Mouse (Mus musculus) monocyte, adult 2 months (primary cell): ENCODE data around the gene Hmgn3.
"Not testable (repeated sequence)": the region's sequence is repeated elsewhere in the genome, so short reads cannot be mapped to it uniquely, and the experiment has no call there.

Source experiments
- DNase-seq, 2 experiments: peaks; one replicate each; pipeline ENCODE4 v3.0.0; 2022; ENCODE audit warnings: low spot score in 2 of 2, low read depth in 1 of 2

The Hmgn3 gene

DNA sequence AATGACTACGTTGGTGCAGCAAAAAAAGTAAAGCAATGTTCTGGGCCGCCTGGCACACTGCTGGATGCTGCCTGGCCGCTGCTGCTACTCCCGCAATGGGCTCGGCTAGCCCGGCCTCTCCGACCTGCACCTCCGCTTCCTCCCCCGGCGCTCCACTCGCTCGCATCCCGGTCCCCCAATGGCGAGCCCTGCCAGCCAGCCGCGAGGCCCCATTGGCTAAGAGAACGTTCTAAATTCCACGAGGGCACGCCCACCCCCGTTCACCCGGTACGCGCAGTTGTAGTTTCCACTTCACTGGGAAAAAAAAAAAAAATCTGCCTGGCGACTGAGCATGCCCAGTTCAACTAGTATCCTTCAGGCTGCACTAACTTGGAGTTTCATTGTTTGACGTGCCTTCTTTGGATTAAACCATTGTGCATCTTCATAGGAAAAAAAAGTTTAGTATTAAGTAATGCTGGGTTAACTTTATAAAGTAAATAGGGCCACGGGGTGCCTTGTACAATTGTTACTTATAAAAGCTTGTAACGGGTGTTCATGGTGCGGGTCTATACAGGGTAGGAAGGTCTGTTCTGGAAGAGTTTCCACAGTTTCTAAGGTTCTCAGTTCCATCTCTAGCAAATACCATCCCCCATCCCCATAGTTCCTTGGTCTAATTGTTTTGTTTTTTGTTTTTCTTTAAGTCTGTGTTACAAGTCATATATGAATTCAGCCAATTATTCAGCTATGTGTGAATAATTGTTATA is at the start of gene Hmgn3:
Gene Hmgn3 (minus strand): TSS at position 240 of the 743 bp plus-strand sequence.
- DNase-seq: peak in 1 of 2 experiments; percentile 18

DNA sequence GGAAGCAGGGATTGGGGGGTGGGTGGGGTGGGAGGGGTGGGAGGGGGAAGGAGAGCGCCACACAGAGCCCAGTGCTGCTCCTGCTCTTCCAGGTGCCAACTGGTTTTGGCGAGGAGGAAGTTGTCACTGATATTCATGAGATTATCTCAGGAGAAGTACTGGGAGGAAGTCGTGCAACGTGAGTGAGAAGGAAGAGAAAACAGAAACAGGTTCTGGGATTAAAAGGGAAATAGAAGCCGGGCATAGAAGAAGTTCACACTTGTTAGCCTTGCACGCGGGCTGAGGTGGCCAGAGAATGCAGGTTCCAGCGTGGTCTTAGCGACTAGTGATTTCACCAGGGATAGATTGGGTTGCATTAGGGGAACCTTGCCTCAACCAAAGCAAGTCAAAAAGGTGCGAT is 49.3 kb upstream of the Hmgn3 start:
- no peak for DNase-seq

DNA sequence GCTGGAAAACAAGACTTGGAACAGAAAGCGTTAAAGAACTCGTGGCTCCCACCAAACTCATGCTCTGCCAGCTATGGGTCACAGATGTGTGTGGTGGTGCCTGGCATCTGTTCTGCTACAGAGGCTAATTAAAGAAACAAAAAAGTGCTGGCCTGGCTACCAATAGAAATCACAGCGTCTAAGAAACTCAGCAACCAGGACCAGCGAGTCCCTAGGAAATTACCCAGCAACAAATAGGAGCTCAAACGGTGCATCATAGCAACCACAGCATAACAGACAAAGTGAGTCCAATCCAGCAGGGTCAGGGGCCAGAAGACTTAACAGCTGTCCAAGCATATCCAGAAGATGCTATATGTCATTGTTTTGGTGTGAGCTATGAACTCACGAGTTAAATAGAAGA is 48.5 kb upstream of the Hmgn3 start:
- DNase-seq: no peak

DNA sequence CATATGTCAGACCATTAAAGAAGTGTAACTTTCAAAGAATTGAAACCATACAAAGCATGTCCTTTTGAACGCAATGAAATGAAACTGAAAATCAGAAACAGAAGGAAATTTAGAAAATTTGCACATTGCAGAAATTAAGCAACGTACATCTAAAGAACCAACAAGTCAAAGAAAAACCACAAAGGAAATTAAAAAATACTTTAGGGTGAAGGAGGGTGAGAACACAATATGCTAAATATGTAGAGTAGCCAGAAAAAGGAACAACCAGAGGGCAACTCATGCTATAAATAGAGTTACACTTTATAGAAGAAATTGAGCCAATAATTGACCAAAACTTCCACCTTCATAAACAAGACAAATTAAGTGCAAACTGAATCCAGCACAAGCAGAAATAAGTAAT is 41.3 kb upstream of the Hmgn3 start:
- no peak for DNase-seq

DNA sequence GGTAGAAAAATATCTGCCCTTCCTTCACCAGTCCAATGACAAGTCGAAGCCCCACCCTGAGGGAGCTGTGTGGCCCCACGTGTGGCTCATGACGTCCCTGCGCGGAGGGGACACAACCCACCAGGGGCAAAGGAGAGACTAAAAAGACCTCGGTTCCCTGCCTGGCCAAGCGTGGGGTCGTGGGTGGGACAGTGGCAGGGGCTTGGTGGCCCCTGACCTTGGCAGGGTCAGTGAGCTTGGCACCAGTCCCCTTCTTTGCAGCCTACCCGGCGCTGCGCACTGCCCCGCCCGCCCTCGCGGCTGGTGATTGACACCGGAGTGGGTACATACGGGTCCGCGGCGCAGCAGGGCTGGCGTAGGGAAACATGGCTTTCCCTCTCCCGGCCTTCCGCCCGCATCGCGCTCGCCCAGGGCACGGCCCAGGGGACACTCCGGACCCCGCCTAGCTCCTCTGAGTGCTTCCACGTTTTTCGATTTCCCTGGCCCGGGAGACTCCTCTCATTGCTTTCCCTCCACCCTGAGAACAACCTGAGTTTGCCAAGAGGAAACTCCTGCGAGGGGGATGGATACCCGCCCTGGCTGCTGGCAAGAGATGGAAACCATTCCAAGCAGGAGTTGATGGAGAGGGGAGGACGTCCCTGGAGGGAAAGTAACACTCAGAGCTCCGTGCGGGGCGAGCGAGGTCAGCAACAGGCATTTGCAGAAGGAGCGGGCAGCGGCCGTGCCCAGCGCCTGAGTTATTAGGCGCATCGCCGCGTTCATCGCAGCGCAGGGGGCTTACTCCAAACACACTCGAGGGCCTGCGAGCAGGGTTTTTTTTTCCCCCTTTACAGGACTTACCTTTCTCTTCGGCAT is 667 bp downstream of the Hmgn3 start:
- DNase-seq: no peak

DNA sequence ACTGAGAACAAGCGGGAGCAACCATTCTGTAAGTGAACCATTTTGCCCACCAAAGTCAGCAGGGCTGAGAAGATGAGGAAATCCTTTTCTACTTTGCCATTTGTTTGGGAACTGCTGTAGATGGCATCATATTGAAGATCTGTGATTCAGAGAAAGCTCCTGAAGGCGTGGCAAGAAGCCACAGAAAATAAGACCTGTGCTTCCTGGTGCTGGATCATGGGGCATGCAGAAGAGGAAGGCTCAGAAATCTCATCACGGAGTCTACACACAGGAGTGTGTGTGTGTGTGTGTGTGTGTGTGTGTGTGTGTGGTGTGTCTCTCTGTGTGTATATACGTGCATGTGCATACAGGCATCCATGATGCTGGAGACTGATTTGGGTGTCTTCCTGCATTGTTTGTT is 16.7 kb downstream of the Hmgn3 start:
- no peak for DNase-seq

DNA sequence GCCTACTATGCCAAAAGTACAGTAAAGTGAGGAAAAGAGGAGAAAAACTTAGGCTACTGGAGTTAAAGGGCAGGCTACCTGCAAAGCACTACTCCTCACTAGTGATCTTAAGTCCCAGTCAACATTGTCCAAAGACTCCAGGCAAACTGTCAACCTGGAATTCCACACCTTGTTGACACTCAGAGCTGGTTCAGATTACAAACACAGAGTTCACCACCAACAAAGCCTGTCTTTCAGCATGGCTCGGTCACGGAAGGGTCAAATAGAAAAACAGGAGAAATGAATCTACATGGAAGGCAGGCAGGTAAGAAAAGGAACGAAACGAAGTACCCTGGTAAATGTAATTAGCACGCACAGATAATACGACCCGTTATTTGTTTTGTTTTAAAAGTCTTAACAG is 18.6 kb downstream of the Hmgn3 start:
- DNase-seq: no peak

DNA sequence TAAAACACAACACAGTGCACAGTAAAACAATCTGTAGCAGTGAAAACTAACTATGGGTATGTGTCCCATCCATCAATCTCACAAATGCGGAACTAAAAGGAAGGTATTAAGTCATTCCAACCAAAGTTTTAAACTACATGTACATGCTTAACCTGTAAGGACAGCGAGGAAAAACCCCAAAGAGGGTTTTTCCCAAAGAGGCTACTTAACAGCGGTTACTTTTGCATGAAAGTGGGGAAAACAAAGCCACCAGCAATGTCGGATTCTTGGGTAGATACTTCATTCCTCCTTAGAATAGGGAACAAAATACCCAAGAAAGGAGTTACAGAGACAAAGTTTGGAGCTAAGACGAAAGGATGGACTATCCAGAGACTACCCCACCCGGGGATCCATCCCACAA is 20.0 kb downstream of the Hmgn3 start:
- not testable (repeated sequence) for DNase-seq

DNA sequence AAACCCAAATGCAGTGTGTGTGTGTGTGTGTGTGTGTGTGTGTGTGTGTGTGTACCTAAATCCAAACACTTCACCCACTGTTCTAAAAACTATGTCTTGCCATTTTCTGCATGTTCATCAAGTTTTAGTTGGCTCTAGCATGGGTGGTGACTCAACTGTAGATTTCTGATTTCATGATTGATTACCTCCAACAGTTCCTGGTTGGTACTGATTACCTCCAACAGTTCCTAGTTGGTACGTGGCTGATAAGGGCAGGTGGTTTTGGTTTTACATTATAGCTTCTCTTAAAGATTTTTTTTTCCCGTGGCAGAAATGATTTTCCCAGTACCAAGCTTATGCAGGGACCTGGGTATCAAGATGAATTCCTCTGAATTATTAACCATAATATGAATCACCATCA is 27.3 kb downstream of the Hmgn3 start:
- no peak for DNase-seq

DNA sequence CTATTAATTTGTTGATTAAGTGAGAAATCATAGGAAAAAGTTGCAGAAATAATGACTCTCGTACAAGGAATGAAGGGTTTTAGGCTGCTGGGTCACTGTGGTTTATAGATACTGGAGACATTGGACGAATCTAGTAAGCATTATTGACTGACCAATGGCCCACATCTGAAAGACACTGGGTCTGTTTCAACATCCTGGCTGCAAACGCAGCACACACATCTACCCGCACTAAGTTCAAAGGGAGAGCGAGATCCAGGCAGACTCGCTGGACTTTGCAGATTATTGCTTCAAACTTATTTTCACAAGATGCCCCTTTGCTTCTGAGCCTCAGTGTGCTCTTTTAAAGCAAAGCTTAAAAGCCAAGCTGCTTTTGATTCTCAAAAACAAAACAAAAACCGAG is 29.0 kb downstream of the Hmgn3 start:
- no peak for DNase-seq

DNA sequence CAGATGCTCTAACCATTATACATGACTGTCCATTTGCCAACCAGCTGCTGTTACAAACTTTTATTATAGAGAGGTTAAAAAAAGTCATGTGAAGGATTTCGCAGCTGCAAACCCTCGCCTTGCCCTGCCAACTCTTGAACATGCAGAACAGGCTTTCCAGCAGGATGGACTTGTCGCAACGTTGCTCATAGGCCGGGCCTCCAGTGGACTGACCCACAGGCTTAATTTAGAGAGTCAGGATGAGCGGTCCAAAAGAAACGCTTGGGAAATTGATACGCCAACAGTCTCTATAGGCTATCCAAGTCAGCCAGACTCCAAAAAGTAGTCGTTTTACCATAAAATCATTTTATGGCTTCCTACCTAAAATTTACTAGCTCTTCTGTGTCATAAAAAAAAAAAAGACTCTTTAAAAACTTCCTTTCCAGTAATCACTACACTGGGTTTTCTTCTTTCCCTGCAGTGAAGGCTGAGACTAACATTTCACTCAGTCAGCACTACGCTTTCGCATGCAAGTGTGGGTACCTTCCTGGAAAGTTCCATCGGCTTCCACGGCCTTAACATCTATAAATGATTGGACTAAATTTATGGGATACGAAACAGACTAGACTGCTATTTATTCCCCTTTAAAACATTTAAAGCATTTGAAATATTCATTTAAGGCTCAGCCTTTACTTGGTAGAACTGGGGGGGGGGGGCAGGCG is 29.6 kb downstream of the Hmgn3 start:
- no peak for DNase-seq

DNA sequence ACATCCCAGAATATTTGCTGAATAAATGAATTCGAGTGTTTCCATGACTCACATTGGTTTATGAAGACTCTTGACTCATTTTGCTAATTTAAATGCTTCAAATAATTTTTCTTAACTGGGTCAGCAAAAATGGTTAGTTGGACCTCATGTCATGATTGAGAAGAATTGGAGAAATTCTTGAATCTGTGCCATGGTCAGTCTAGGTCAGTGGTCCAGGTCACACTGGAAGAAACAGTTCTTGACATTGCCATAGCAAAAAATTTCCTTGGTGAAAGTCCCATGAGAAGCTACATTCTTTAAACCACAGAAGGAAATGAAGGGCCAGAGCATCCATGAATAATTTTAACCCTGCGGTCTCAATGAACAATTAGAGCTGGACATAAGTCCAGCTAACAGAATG is 30.8 kb downstream of the Hmgn3 start:
- no peak for DNase-seq

DNA sequence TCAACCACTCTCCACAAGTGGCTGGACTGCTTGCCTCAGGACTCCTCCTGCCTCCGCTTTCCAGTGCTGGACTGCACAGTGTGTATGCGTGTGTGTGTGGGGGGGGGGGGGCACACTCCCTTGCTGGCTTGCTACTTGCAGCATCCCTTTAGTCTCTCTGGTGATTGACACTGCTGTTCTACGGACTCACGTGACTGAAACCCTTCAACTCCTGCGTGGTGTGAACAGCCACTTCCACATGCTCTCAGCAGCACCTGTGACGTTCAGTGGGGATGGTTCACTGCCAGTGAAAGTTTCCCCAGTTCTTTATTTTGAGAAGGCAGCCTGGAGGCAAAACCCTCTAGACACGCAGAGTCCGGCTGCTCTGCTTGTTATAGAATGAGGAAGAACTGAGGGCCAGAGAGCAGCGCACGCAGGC is 32.7 kb downstream of the Hmgn3 start:
- DNase-seq: no peak

DNA sequence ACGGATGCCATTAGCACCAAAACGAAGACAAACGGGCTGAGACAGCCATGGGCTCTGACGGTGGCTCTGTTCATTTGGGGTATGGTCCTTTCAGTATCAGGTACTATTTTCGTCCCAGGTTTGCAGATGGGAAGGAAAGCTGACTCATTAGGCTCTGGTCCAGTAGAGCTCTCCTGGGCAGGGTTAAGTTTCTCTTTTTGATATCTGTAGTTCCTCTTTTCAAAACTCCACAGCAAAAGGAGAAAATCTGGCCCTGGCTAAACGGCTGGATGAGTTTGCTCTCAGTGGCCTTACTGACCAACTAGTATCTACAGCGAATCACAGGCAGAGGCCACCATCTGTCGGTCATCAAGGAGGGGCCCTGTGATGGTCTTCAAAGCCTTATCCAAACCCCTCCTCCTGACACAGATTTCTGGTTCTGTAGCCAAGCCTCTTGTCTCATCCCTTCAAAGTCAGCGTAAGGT is 34.1 kb downstream of the Hmgn3 start:
- no peak for DNase-seq

DNA sequence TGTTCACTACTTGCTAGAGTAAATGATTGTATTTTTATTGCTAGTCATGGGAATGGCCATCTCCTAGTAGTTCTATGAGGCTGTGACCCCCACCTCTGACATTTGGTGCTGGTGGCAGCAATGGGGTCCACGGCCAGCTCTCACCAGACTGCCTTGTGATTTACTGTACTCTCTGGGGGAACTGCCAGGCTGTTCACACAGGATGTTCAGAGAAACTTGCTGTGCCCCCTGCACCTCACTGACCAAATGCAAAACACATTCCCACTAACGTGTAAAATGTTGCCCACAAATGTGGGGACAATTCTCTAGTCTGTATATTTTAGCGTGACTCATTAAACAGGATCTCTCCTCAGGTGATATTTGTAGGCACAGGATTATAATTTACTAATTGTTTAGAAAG is 34.7 kb downstream of the Hmgn3 start:
- no peak for DNase-seq

DNA sequence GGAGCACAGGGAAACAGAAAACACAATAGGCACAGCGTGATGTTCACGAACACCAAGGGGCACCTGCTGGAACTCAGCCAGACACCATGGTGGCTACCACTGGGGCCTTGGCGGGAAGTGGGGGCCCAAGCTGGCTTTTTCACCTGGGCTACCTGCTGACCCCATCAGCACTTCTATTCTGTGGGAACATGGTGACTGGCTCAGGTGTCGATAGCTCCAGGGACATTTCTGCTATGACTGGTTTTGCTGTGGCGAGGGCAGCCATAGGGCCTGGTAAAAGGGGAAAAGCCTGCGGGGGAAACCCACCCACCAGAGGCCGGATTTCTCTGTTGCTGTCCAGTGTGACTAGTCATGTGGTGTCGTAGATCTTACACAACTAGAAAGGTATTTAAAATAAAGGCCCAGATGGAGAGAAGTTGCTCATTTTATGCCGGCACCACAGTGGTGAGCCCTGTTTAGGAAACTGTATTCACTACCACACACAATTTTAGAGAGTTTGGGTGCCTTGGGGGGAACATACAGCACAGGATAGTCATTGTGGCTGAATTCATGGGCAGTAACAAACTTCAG is 35.3 kb downstream of the Hmgn3 start:
- DNase-seq: no peak

DNA sequence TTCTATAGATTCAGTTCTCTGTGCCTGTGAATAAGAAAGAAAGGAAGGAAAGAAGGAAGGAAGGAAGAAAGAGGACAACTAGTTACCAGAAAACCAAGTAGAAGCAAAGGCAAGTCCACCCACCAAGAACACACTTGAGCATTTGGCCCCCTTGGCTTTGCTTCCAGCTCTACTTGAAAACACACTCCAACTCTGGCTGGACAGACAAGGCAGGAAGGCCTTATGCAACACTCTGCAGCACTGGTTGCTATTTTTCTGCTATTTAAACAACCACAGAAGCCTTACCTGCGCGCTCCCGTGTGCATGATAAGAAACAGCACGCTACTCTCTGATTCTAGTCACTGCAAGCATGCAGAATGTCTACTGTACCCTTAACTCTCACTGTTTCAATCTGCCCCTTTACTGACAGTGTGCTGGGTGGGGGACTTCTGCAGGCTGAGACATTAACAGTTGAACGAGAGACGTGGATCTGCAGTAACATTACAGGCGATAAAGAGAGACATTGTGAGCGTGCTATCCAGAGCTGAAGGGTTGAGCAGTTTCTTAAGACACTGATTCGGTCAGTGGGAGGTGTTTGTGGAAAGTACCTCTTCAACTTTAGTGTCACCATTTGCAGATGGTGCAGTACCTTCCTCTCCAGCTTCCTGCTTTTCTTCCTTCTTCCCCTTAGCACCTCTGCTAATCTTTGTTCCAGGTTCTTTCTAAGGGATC is 35.9 kb downstream of the Hmgn3 start:
- DNase-seq: no peak

DNA sequence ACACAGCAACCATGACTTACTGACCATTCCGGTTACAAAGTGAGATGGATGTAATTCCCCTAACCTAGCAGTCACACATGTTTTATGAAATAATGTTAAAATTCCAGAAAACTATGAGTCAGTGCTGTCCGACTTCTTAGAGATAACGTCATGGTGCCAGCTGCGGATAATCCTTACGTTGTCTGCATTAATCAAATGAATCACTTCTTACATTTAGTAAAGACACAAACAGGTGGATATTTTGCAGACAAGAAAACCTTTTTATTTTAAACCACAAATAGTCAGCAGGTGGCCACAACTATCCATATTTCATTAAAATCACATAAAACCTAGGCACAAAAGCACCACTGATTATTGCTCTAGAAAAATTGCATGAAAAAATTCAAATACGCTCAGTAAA is 36.8 kb downstream of the Hmgn3 start:
- DNase-seq: no peak

DNA sequence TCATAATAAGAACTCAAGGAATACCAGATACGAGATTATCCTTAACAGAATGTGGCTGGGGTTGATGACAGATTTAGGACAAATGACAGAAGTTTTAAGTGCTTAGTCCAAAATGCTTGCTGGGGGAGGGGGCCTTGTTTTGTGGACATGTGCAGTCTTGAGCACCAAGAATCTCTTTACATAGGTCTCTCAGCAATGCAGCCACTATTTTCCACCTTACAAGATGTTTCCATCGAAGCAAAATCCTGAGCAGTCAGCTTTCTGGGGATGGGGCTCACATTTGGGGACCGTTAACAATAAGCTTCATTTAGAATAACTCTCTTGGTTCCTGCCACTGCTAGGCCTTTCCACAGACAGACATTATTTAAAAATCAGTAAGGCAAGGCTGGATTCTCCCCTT is 37.7 kb downstream of the Hmgn3 start:
- DNase-seq: no peak

DNA sequence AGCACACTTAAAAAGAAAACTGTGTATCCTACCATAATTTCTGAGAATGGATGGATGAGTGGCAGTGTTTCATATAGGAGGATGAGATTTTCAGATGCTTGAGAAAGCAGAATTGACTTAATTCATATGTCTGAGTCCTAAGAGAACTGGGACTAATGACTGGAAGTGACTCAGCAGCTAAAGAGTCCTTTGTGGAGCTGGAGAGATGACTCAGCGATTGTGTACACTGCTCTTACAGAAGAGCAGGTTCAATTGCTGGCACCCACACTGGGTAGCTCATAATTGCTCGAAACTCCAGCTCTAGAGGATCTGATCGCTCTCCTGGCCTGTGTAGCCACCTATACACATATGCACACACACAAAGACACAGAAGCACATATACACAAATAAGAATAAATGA is 42.7 kb downstream of the Hmgn3 start:
- DNase-seq: no peak

DNA sequence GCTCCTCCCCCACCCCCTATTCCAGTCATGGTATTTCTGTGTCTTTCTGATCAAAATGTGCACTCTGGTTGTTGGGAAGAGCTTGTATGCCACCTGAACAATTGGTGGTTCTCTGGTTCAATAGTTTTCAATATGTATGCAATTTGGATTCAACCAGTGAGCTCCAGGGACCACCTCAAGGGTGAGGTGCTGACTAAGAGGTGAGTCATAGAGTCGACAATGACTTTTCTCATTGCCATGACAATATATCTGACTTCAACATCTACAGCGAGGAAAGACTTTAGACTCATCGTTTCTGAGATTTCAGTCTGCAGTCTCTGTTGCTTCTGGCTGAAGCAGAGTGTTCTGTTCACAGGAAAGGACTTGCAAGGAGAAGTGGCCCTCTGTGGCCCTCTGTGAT is 44.8 kb downstream of the Hmgn3 start:
- DNase-seq: no peak
